Mouse (Mus musculus) myocyte (in vitro differentiated cells): ENCODE measurements around the gene Pum2.

Source experiments
- MYOG ChIP-seq, 3 experiments: IDR thresholded peaks; one replicate each; pipeline ENCODE4 v1.6.1; 2011; ENCODE audit warnings: control low read depth in 2 of 3, low read depth in 2 of 3, mild to moderate bottlenecking in 2 of 3; ENCODE audit not compliant: insufficient read length in 2 of 3, control insufficient read depth in 1 of 3, insufficient read depth in 1 of 3
- POLR2A ChIP-seq: IDR thresholded peaks from one replicate; pipeline ENCODE4 v1.6.1; 2011; ENCODE audit warnings: low read depth, mild to moderate bottlenecking, control low read depth, moderate library complexity; ENCODE audit not compliant: insufficient read length
- POLR2AphosphoS2 ChIP-seq: IDR thresholded peaks from one replicate; pipeline ENCODE4 v1.6.1; 2011; ENCODE audit warnings: low read depth, control low read depth; ENCODE audit not compliant: insufficient read length
- USF1 ChIP-seq: IDR thresholded peaks from one replicate; pipeline ENCODE4 v1.6.1; 2011; ENCODE audit warnings: low read depth, mild to moderate bottlenecking, control low read depth, moderate library complexity

- no peak for TF ChIP-seq MYOG (IDR thresholded peaks at IDR 0.05; ENCODE audit: control insufficient read depth in 1 of 3, insufficient read depth in 1 of 3, insufficient read length in 2 of 3, low read depth in 2 of 3)
- TF ChIP-seq POLR2A, result no peak
- TF ChIP-seq USF1, result no peak
- no peak for TF ChIP-seq POLR2AphosphoS2
These were observed 11.8 kb upstream of the Pum2 start for GRCm38 (mm10) chr12:8662175-8662574.
